Mouse (Mus musculus) heart, adult 2 months (tissue): ENCODE measurements around the gene Chchd2. TPM values are rescaled to one million over a fixed set of nuclear protein-coding genes. Genes with fewer than 3 reads are reported as not detected.
"Not testable (repeated sequence)": the region's sequence is repeated elsewhere in the genome, so short reads cannot be mapped to it uniquely, and the experiment has no call there.

Experiments used
- DNase-seq, 2 experiments: peaks; one replicate each; pipeline ENCODE4 v3.0.0; 2021
- H3K27ac ChIP-seq: fragments of 200-600 bp; 2 replicates; pipeline ENCODE4 v1.8.1; 2022
- H3K27me3 ChIP-seq: fragments of 200-500 bp; 2 replicates; pipeline ENCODE4 v1.6.1; 2012; ENCODE audit warnings: mild to moderate bottlenecking, low read length, inconsistent platforms, mixed read lengths; ENCODE audit not compliant: control insufficient read depth, insufficient read depth
- H3K36me3 ChIP-seq: fragments of 200-500 bp; 2 replicates; pipeline ENCODE4 v1.6.1; 2012; ENCODE audit warnings: low read length, inconsistent platforms; ENCODE audit not compliant: control insufficient read depth, insufficient read depth
- H3K4me1 ChIP-seq: fragments of 200-500 bp; 2 replicates; pipeline ENCODE4 v1.6.1; 2011; ENCODE audit warnings: low read length; ENCODE audit not compliant: control insufficient read depth, insufficient read depth
- H3K4me3 ChIP-seq: fragments of 200-600 bp; 2 replicates; pipeline ENCODE4 v1.8.1; 2022
- H3K79me2 ChIP-seq: fragments of 200-500 bp; replicated peaks from 2 replicates; pipeline ENCODE4 v1.6.1; 2012; ENCODE audit warnings: mild to moderate bottlenecking, inconsistent platforms, low read length, moderate library complexity, mixed read lengths; ENCODE audit not compliant: control insufficient read depth, insufficient read depth
- H3K9ac ChIP-seq: fragments of 200-500 bp; 2 replicates; pipeline ENCODE4 v1.6.1; 2012; ENCODE audit warnings: low read depth, mild to moderate bottlenecking, control low read depth, inconsistent platforms, low read length, mixed read lengths
- CTCF ChIP-seq: fragments of 200-600 bp; IDR thresholded peaks from 2 replicates; pipeline ENCODE4 v1.8.1; 2022; ENCODE audit warnings: antibody characterized with exemption, mild to moderate bottlenecking, moderate library complexity
- EP300 ChIP-seq: fragments of 200-500 bp; IDR thresholded peaks from 2 replicates; pipeline ENCODE4 v1.6.1; 2011; ENCODE audit warnings: low read depth, low read length, control low read depth; ENCODE audit not compliant: insufficient read depth
- POLR2A ChIP-seq: fragments of 200-500 bp; IDR thresholded peaks from 2 replicates; pipeline ENCODE4 v1.6.1; 2011; ENCODE audit warnings: mild to moderate bottlenecking, low read depth, low read length, control low read depth; ENCODE audit not compliant: insufficient read depth
- WGBS: fragments of 180-500 bp; shearing (Covaris S2); methylation state at CpG from one replicate; pipeline ENCODE4 v1.1.7; 2018; 5-methylcytosine and 5-hydroxymethylcytosine counted together
- intact Hi-C: fragments of 180-260 bp; cut with DNase I; formaldehyde crosslinking; loops from one replicate; pipeline ENCODE4 v1.15.1; 2025
- polyA plus RNA-seq: library from polyadenylated mRNA; depleted of rRNA; stranded (reverse); fragments of >200 nt; gene quantifications from 2 replicates; pipeline ENCODE4 v1.2.3, GENCODE M21; 2012
- total RNA-seq, 2 experiments: library from RNA; stranded (reverse); gene quantifications; 2 replicates each; pipeline ENCODE4 v1.2.3; 2021

Gene Chchd2
- total and polyA plus RNA-seq, 3 experiments: 988 to 1,153 (median 1,016) TPM

DNA sequence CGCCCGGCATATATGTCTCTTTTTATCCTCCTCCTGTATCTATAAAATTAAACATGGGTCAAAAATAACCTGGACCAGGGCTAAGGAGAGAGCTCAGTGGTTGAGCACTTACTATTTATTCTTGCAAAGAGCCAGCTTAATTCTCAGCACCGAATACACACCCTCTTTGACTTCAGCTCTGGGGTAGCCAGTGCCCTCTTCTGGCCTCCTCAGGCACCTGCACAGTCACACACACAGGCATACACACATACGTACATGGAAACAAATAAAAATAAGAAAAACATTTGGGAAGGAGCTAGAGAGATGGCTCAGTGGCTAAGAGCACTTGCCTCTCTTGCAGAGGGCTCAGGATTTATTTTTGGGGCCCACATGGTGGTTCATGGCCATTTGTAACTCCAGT is 34.7 kb upstream of the Chchd2 start:
- Histone ChIP-seq H3K9ac (no peak overlapping the region), H3K4me3 (no peak overlapping the region), H3K79me2 (no peaks in the 10 kb centered on the region), H3K27me3 (no peaks in the 10 kb centered on the region), H3K36me3 (no peaks in the 10 kb centered on the region), H3K27ac (no peak overlapping the region), H3K4me1 (no peaks in the 10 kb centered on the region)
- intact Hi-C loops: no loop called here
- TF ChIP-seq EP300: no peak
- TF ChIP-seq POLR2A: no peak
- no peak for TF ChIP-seq CTCF
- WGBS: 95% methylated on average over 4 of the region's 4 CpGs
- no peak for DNase-seq

DNA sequence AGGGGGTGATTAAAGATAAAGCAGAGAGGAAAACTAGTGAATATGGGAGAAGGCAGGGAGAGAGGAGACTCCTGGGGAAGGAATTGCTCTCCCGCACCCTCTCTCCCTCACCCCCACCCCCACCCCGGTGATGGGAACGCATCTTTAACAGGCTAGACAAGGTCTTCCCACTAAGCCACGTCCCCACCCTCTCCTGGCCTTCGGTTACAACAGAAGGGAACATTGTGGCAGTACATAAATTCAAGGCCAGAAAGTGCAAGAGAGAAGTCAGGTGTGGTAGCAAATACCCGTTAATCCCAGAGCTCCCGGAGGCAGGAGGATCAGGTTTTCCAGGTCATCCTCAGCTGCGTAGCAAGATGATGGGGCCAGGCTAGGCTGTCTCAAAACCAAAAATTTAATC is 32.0 kb upstream of the Chchd2 start:
- Histone ChIP-seq H3K27me3 (no peaks in the 10 kb centered on the region), H3K79me2 (no peaks in the 10 kb centered on the region), H3K4me3 (no peak overlapping the region), H3K36me3 (no peaks in the 10 kb centered on the region), H3K4me1 (no peaks in the 10 kb centered on the region), H3K9ac (no peak overlapping the region), H3K27ac (no peak overlapping the region)
- intact Hi-C loops: no loop called here
- WGBS: 67% methylated on average over 8 of the region's 8 CpGs
- TF ChIP-seq POLR2A (no peak), EP300 (no peak)
- DNase-seq: no peak

DNA sequence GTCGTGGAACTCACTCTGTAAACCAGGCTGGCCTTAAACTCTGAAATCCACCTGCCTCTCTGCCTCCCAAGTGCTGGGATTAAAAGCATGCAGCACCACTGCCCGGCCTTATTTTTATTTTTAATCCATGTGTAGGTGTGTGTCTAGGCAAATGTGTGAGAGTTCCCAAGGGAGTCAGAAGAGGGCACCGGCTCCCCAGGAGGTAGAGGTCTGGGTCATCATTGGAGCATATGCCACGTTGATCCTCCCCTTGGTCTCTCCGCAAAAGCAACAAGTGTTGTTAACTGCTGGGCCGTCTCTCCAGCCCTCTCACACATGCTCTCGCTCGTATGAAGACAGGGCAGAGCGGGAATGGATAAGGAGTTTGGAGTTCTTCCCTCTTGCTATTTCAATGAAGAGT is 31.5 kb upstream of the Chchd2 start:
- whole genome bisulfite sequencing: 73% methylated on average over 9 of the region's 9 CpGs
- Histone ChIP-seq H3K36me3 (no peaks in the 10 kb centered on the region), H3K9ac (no peak overlapping the region), H3K4me3 (no peak overlapping the region), H3K27me3 (no peaks in the 10 kb centered on the region), H3K79me2 (no peaks in the 10 kb centered on the region), H3K4me1 (no peaks in the 10 kb centered on the region), H3K27ac (no peak overlapping the region)
- TF ChIP-seq EP300: no peak
- TF ChIP-seq POLR2A: no peak
- TF ChIP-seq CTCF: no peak
- DNase-seq: no peak
- intact Hi-C loops: no loop called here

DNA sequence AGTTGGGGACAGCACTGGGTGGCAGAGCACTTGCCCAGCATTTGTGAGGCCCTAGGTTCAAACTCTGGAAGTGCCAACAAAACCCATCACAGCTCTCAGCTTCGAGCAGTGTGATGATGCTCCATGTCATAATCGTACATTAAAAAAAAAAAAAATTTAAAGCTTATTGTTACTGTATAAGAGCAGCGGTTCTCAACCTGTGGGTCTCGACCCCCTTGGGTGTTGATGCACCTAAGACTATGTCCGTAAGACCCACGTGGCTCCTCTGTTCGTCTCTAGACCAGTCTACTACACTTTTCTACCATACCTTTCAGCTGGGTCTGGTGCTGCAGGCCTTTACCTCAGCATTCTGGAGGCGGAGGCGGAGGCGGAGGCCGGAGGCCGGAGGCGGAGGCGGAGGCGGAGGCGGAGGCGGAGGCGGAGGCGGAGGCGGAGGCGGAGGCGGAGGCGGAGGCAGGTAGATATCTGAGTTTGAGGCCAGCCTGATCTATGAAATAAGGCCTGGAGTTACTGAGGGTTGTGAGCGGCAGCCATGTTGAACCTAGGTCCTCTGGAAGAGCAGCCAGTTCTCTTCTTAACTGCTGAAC is 30.9 kb upstream of the Chchd2 start:
- intact Hi-C loops: no loop called here
- Histone ChIP-seq H3K9ac (no peak overlapping the region), H3K79me2 (no peaks in the 10 kb centered on the region), H3K4me1 (no peaks in the 10 kb centered on the region), H3K36me3 (no peaks in the 10 kb centered on the region), H3K4me3 (no peak overlapping the region), H3K27me3 (no peaks in the 10 kb centered on the region), H3K27ac (no peak overlapping the region)
- DNase-seq: no peak
- no peak for TF ChIP-seq POLR2A
- no peak for TF ChIP-seq EP300
- TF ChIP-seq CTCF: no peak
- WGBS: 87% methylated on average over 24 of the region's 24 CpGs

DNA sequence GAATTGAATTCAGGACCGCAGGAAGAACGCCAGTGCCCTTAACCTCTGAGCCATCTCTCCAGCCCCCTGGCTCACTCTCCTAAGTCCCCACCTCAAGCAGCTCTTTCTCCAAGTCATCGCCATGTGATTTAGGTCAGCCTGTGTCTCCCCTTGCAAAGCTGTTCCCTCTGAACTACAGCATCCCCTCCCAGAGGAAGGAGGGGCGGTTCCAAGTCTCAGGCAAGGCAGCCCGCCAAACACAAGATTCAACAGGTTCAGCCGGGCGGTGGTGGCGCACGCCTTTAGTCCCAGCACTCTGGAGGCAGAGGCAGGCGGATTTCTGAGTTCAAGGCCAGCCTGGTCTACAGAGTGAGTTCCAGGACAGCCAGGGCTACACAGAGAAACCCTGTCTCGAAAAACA is 28.2 kb upstream of the Chchd2 start:
- H3K4me3 ChIP-seq, H3K4me1 ChIP-seq, H3K27ac ChIP-seq, H3K9ac ChIP-seq, H3K79me2 ChIP-seq, H3K27me3 ChIP-seq, DNase-seq, intact Hi-C loops, H3K36me3 ChIP-seq: not testable (repeated sequence)
- 62% methylated on average over 11 of the region's 11 CpGs for WGBS

DNA sequence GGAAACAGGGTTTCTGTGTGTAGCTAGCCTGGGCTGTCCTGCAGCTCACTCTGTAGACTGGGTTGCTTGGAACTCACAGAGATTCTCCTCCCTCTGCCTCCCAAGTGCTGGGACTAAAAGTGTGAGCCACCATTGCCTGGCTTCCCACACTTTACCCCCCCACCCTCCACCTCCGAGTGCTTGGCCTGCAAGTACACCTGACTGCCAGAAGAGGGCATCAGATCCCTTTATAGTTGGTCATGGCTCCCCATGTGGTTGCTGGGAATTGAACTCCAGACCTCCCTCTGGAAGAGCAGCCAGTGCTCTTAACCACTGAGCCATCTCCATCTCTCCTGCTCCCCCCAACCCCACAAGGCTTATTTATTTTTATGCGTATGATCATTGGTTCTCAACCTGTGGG is 26.8 kb upstream of the Chchd2 start:
- Histone ChIP-seq H3K4me3 (no peak overlapping the region), H3K27ac (no peak overlapping the region), H3K9ac (no peak overlapping the region), H3K4me1 (no peaks in the 10 kb centered on the region), H3K27me3 (no peaks in the 10 kb centered on the region), H3K36me3 (no peaks in the 10 kb centered on the region), H3K79me2 (no peaks in the 10 kb centered on the region)
- TF ChIP-seq EP300 (0 out of 2 replicates have a peak, but pooled peaks have one; percentile 15), POLR2A (no peak), CTCF (peak; percentile 68)
- intact Hi-C loops: no loop called here
- DNase-seq: peak in 1 of 2 experiments; percentile 20
- 30% methylated on average over 2 of the region's 2 CpGs for WGBS
